Mouse (Mus musculus) lung, adult 2 months (tissue): ENCODE results near the gene Sbf2.

Experiments
- CTCF ChIP-seq: fragments of 200-500 bp; IDR thresholded peaks from 2 replicates; pipeline ENCODE4 v1.5.1; 2011; ENCODE audit warnings: mild to moderate bottlenecking, low read length, control low read depth; ENCODE audit not compliant: insufficient read depth
- POLR2A ChIP-seq: fragments of 200-500 bp; IDR thresholded peaks from 2 replicates; pipeline ENCODE4 v1.6.1; 2011; ENCODE audit warnings: low read depth, mild to moderate bottlenecking, control low read depth, low read length, borderline replicate concordance; ENCODE audit errors: extremely low read depth

GRCm38 (mm10) chr7:110432301-110432700, 182.4 kb downstream of the Sbf2 start:
- TF ChIP-seq CTCF, result no peak; the same call in 1 of the 2 replicates
- TF ChIP-seq POLR2A, result no peak
